Mouse (Mus musculus) cerebellum, adult (tissue): Measurements from ENCODE around the gene Gabra5.

Experiments
- ATAC-seq: cut with Nextera tagmentation; 2 replicates; pipeline ENCODE4 v1.9.2; 2017; ENCODE audit warnings: mild to moderate bottlenecking, moderate library complexity, mixed read lengths; ENCODE audit not compliant: insufficient number of reproducible peaks, low FRiP score, low TSS enrichment

Gene Gabra5

GRCm38 (mm10) chr7:57509681-57510141, at the start of gene Gabra5:
Gene Gabra5 (minus strand): TSS chr7:57510059.
- ATAC-seq: no peak

GRCm38 (mm10) chr7:57538565-57538964, 28.7 kb upstream of the Gabra5 start:
- no peak for ATAC-seq

GRCm38 (mm10) chr7:57532676-57533075, 22.8 kb upstream of the Gabra5 start:
- ATAC-seq: no peak

GRCm38 (mm10) chr7:57529954-57530353, 20.1 kb upstream of the Gabra5 start:
- no peak for ATAC-seq

GRCm38 (mm10) chr7:57529451-57529850, 19.6 kb upstream of the Gabra5 start:
- no peak for ATAC-seq

- no peak for ATAC-seq
Measured at GRCm38 (mm10) chr7:57512955-57513354, 3.1 kb upstream of the Gabra5 start.

- 0 out of 2 replicates have a peak, but pooled peaks have one; percentile 10 for ATAC-seq
Measured at GRCm38 (mm10) chr7:57508860-57509632, 813 bp downstream of the Gabra5 start.

- no peak for ATAC-seq
Measured at GRCm38 (mm10) chr7:57502809-57503208, 7.0 kb downstream of the Gabra5 start.

GRCm38 (mm10) chr7:57491795-57492194, 18.1 kb downstream of the Gabra5 start:
- no peak for ATAC-seq

GRCm38 (mm10) chr7:57486907-57487306, 23.0 kb downstream of the Gabra5 start:
- no peak for ATAC-seq

- ATAC-seq: no peak
Measured at GRCm38 (mm10) chr7:57482896-57483295, 27.0 kb downstream of the Gabra5 start.

- ATAC-seq: 0 out of 2 replicates have a peak, but pooled peaks have one; percentile 58
Measured at GRCm38 (mm10) chr7:57473811-57474525, 35.9 kb downstream of the Gabra5 start.

- no peak for ATAC-seq
Measured at GRCm38 (mm10) chr7:57471316-57471715, 38.5 kb downstream of the Gabra5 start.

- no peak for ATAC-seq
Measured at GRCm38 (mm10) chr7:57460354-57460753, 49.5 kb downstream of the Gabra5 start.

GRCm38 (mm10) chr7:57448239-57448638, 61.6 kb downstream of the Gabra5 start:
- ATAC-seq: no peak

- ATAC-seq: no peak
Measured at GRCm38 (mm10) chr7:57422675-57423074, 87.2 kb downstream of the Gabra5 start.

GRCm38 (mm10) chr7:57421044-57421443, 88.8 kb downstream of the Gabra5 start:
- ATAC-seq: no peak

- no peak for ATAC-seq
Measured at GRCm38 (mm10) chr7:57419392-57419791, 90.5 kb downstream of the Gabra5 start, which contains the start of gene Gabrb3. Gene Gabrb3 (plus strand): TSS chr7:57419692.

- ATAC-seq: no peak
Measured at GRCm38 (mm10) chr7:57412896-57413295, 97.0 kb downstream of the Gabra5 start.

GRCm38 (mm10) chr7:57411163-57411562, 98.7 kb downstream of the Gabra5 start:
- no peak for ATAC-seq

GRCm38 (mm10) chr7:57393551-57393950, 116.3 kb downstream of the Gabra5 start:
- ATAC-seq: no peak
